In the genomic region with DNA sequence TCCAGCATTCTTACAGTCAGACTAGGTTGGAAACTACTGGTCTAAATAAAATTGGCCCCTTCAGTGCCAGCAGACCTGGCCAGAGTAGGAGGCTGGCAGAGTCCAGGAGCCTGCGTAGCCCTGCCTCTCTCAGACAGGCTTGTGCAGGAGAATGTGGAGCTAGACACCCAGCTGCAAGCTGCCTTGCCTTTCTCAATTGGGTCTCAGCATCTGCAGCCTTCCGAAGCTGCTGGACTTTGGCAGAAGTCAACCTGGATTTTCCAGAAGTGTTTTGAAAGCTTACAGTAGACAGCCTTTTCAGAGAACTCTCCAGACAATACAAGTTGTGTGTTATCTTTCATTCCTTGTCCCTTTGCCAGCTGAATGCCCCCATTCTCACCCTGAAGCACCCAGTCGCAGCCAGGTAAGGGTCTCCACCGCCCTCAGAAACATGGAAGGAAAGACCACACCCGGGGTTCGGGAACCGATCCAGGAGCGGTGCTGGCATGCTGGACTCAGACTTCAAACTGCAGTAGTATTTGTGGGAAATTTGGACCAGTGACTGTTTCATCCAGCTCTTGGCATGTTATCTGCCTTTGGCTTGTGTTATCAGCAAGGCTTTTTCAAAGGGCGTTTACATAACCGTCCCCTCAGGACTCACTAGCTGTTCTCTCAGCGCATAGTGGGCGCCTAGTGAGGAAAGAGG, we compare ENCODE assay signal across 9 mouse cellular contexts.
DNase-seq lines count a peak whose midpoint lies in the region; ATAC-seq lines count a peak whose summit lies in the region.
"Had no signal": no experiment of that assay in that cellular context is flagged by ENCODE, and none has a peak within 500 bp of the region (broad histone marks: within the 10 kb centered on the region; RNA-seq: fewer than 3 reads in every experiment).

No protein-coding gene starts in this region.

- DNase-seq in cerebellum, postnatal 4 days (ENCODE audit: low spot score in 2 of 2), result no peak
- DNase-seq in cerebellum, adult 11-12 months, result peak; percentile 23
- peak; percentile 75 to 77 for DNase-seq in heart, adult 18-20 months
- DNase-seq in layer of hippocampus, postnatal 14 days (ENCODE audit: low spot score in 2 of 2), result peak; percentile 24 to 63
- DNase-seq in left cerebral cortex, postnatal 14 days (ENCODE audit: low spot score in 2 of 2), result no peak

- intact Hi-C loops in left cerebral cortex, postnatal 14 days (cut with DNase I), result no loop called here

- peak; percentile 36; the same call in 1 of the 2 replicates for ATAC-seq in cerebellum, adult (ENCODE audit: insufficient number of reproducible peaks, low FRiP score, low TSS enrichment)
- no peak for ATAC-seq in granulocyte monocyte progenitor cell, adult 5-6 weeks (replicated peaks; ENCODE audit: poor library complexity, severe bottlenecking)
- ATAC-seq in erythroblast, adult 5-6 weeks (replicated peaks; ENCODE audit: low FRiP score, poor library complexity, severe bottlenecking), result no peak
- ATAC-seq: midbrain, embryonic 15.5 days had no signal

Comparison
In these comparisons a context has a peak if more than half of its experiments do, and no peak if none do; other contexts are left out.
1. DNase-seq: peak in cerebellum, adult 11-12 months (single experiment), heart, adult 18-20 months (2 of 2) and layer of hippocampus, postnatal 14 days (2 of 2); none in cerebellum, postnatal 4 days (0 of 2) and left cerebral cortex, postnatal 14 days (0 of 2).